Mouse (Mus musculus) C2C12 (cell line): ENCODE results near the gene Ankrd17.

Source experiments
- CEBPB ChIP-seq: IDR thresholded peaks from one replicate; pipeline ENCODE4 v1.6.1; 2011; ENCODE audit warnings: low read depth, mild to moderate bottlenecking, control low read depth, moderate library complexity
- CTCF ChIP-seq: IDR thresholded peaks from one replicate; pipeline ENCODE4 v1.5.1; 2011; ENCODE audit not compliant: control insufficient read depth, insufficient read depth, insufficient read length
- MAX ChIP-seq: IDR thresholded peaks from one replicate; pipeline ENCODE4 v1.6.1; 2011; ENCODE audit warnings: mild to moderate bottlenecking, control low read depth
- MYOG ChIP-seq: IDR thresholded peaks from one replicate; pipeline ENCODE4 v1.6.1; 2011; ENCODE audit not compliant: control insufficient read depth, insufficient read length; ENCODE audit errors: extremely low read depth
- USF1 ChIP-seq: IDR thresholded peaks from one replicate; pipeline ENCODE4 v1.6.1; 2011; ENCODE audit warnings: low read depth, mild to moderate bottlenecking, control low read depth, moderate library complexity

DNA sequence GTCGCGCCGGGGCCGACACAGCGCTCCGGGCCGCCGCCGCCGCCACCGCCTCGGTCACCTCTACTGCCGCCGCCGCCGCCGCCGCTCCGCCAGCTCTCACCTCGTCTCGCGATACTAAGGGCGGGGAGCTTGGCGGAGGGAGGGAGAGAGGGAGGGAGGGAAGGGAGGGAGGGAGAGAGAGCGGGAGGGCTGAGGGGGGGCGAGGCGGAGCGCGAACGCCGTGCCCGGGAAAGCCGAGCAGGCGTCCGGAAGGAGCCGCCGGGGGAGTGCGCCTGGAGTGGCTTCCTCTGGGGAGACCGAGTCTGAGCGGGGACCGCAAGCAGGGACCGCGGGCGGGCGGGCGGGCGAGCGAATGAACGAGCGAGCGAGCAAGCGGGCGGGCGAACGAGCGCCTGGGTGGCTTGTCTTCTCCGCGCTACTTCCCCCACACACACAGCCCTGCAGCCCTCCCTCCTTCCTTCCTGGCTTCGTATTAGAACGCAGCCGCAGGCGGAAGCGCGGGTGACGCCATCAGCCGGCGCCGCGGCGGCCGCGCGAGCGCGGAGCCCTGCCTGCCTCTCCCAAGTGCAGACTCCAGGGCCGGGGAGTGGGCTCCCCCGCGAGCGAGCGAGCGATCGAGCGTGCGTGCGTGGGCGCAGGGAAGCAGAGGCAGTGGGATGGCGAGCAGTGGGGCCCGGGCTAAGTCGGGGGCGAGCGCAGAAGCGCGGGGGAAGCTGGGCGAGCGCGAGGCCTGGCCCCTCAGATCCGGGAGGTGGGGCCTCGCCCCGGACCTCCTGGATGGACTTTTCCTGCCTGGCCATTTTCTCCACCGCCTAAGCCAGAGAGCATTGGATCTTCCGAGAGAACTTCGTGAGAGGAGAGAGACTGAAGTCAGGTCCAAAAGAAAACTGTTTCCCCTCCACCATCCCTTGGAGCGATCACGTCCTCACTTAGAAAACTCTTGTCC lies at the start of gene Ankrd17:
- TF ChIP-seq USF1 (no peak), CTCF (no peak), MYOG (no peak), MAX (peak; percentile 36), CEBPB (no peak)
